Mouse (Mus musculus) brown adipose tissue, adult 24 weeks (tissue): ENCODE results near the gene Nxpe4. TPM values are rescaled to one million over a fixed set of nuclear protein-coding genes. Genes with fewer than 3 reads are reported as not detected.
"Not testable (repeated sequence)": the region's sequence is repeated elsewhere in the genome, so short reads cannot be mapped to it uniquely, and the experiment has no call there.

Experiments used
- H3K27ac ChIP-seq: fragments of 200-500 bp; replicated peaks from 2 replicates; pipeline ENCODE4 v1.5.1; 2012; ENCODE audit warnings: low read depth, mild to moderate bottlenecking, low read length
- H3K4me1 ChIP-seq: fragments of 200-500 bp; 2 replicates; pipeline ENCODE4 v1.6.1; 2012; ENCODE audit warnings: low read length, mixed read lengths; ENCODE audit not compliant: control insufficient read depth, insufficient read depth, insufficient read length
- H3K4me3 ChIP-seq: fragments of 200-500 bp; 2 replicates; pipeline ENCODE4 v1.5.1; 2012; ENCODE audit warnings: low read depth, mild to moderate bottlenecking, low read length, moderate library complexity; ENCODE audit not compliant: insufficient read depth
- polyA plus RNA-seq: library from polyadenylated mRNA; stranded (reverse); fragments of >200 nt; gene quantifications from 2 replicates; pipeline ENCODE4 v1.2.4, GENCODE M21; 2012; ENCODE audit not compliant: missing spikeins, insufficient read depth, insufficient read length

Gene Nxpe4
- polyA plus RNA-seq, 1 experiment: 2.8 TPM

- Histone ChIP-seq H3K4me3 (no peak overlapping the region), H3K27ac (no peak overlapping the region), H3K4me1 (no peaks in the 10 kb centered on the region)
Measured at GRCm38 (mm10) chr9:48388451-48388850, 226.6 kb downstream of the Nxpe4 start.

GRCm38 (mm10) chr9:48389983-48390382, 228.2 kb downstream of the Nxpe4 start:
- Histone ChIP-seq H3K27ac (no peak overlapping the region), H3K4me3 (no peak overlapping the region), H3K4me1 (no peaks in the 10 kb centered on the region)

- no peaks in the 10 kb centered on the region for H3K4me1 ChIP-seq
- no peak overlapping the region for H3K27ac ChIP-seq
Measured at GRCm38 (mm10) chr9:48403590-48404209, 241.9 kb downstream of the Nxpe4 start.

GRCm38 (mm10) chr9:48404687-48405086, 242.9 kb downstream of the Nxpe4 start:
- no peak overlapping the region for H3K27ac ChIP-seq

More at GRCm38 (mm10) chr9:48403590-48404209, 241.9 kb downstream of the Nxpe4 start:
- H3K4me3 ChIP-seq: no peak overlapping the region

GRCm38 (mm10) chr9:48407549-48408327, 245.9 kb downstream of the Nxpe4 start:
- Histone ChIP-seq H3K4me3 (no peak overlapping the region), H3K27ac (no peak overlapping the region), H3K4me1 (no peaks in the 10 kb centered on the region)

More at GRCm38 (mm10) chr9:48404687-48405086, 242.9 kb downstream of the Nxpe4 start:
- Histone ChIP-seq H3K4me1 (no peaks in the 10 kb centered on the region), H3K4me3 (no peak overlapping the region)

- H3K4me3 ChIP-seq: no peak overlapping the region
- H3K4me1 ChIP-seq: no peaks in the 10 kb centered on the region
- no peak overlapping the region for H3K27ac ChIP-seq
Measured at GRCm38 (mm10) chr9:48410217-48411035, 248.6 kb downstream of the Nxpe4 start.

GRCm38 (mm10) chr9:48413591-48413990, 251.8 kb downstream of the Nxpe4 start:
- H3K27ac ChIP-seq: no peak overlapping the region
- no peaks in the 10 kb centered on the region for H3K4me1 ChIP-seq
- no peak overlapping the region for H3K4me3 ChIP-seq

GRCm38 (mm10) chr9:48417366-48417765, 255.5 kb downstream of the Nxpe4 start:
- H3K4me1 ChIP-seq, H3K4me3 ChIP-seq, H3K27ac ChIP-seq: not testable (repeated sequence)

GRCm38 (mm10) chr9:48417994-48418393, 256.2 kb downstream of the Nxpe4 start:
- Histone ChIP-seq H3K4me3 (no peak overlapping the region), H3K4me1 (no peaks in the 10 kb centered on the region), H3K27ac (no peak overlapping the region)

- peak overlapping the region; percentile 8; the same call in 1 of the 2 replicates for H3K27ac ChIP-seq
- H3K4me3 ChIP-seq: no peak overlapping the region
- no peaks in the 10 kb centered on the region for H3K4me1 ChIP-seq
Measured at GRCm38 (mm10) chr9:48418397-48418796, 256.6 kb downstream of the Nxpe4 start.

GRCm38 (mm10) chr9:48418829-48419228, 257.0 kb downstream of the Nxpe4 start:
- H3K4me3 ChIP-seq: no peak overlapping the region
- H3K4me1 ChIP-seq: no peaks in the 10 kb centered on the region
- no peak overlapping the region for H3K27ac ChIP-seq

- H3K4me1 ChIP-seq: no peaks in the 10 kb centered on the region
- H3K4me3 ChIP-seq: no peak overlapping the region
- H3K27ac ChIP-seq: no peak overlapping the region
Measured at GRCm38 (mm10) chr9:48420437-48420836, 258.6 kb downstream of the Nxpe4 start.

- Histone ChIP-seq H3K4me1 (no peaks in the 10 kb centered on the region), H3K27ac (no peak overlapping the region), H3K4me3 (no peak overlapping the region)
Measured at GRCm38 (mm10) chr9:48421029-48421428, 259.2 kb downstream of the Nxpe4 start.

- Histone ChIP-seq H3K27ac (no peak overlapping the region), H3K4me1 (no peaks in the 10 kb centered on the region), H3K4me3 (no peak overlapping the region)
Measured at GRCm38 (mm10) chr9:48421561-48421960, 259.7 kb downstream of the Nxpe4 start.

GRCm38 (mm10) chr9:48422382-48422781, 260.6 kb downstream of the Nxpe4 start:
- Histone ChIP-seq H3K4me1 (no peaks in the 10 kb centered on the region), H3K27ac (peak overlapping the region; percentile 81), H3K4me3 (peak overlapping the region; percentile 37)
